Mouse (Mus musculus): ENCODE results near the gene Pias4.

DNA sequence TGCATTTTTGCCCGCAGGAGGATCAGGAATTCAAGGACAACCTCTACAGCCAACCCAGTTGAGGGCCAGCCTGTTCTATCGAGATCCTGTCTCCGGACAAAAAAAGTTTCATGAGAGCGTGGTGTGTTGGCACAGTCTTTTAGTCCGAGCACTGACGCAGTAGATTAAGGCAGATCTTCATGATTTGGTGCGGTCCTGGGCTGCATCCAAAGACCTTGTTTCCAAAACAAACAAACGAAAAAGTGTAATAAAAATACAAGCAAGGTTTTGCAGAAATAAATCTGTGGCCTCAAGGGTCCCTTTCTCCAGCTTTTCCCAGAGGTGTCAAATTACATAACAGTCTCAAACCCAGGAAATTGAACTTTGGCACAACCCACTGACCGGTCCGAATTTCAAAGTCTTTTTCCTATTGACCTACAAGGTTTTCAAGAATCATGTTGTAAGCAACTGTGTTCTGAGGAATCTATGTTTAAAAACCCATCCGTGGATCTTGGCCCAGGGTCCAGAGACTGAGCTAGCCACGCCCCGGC, 8.3 kb upstream of the Pias4 start:
- no peak for TF ChIP-seq GATA1 (IDR thresholded peaks at IDR 0.05; ENCODE audit: low read length)
- TF ChIP-seq TAL1 (IDR thresholded peaks at IDR 0.05; ENCODE audit: low read length) = no peak
